Mouse (Mus musculus) heart, adult 2 months (tissue): ENCODE measurements around the gene Ezr. TPM values are rescaled to one million over a fixed set of nuclear protein-coding genes. Genes with fewer than 3 reads are reported as not detected.
A peak's percentile ranks its signal among the peaks of the same experiment; 100 is the strongest.
"Not testable (repeated sequence)": the region's sequence is repeated elsewhere in the genome, so short reads cannot be mapped to it uniquely, and the experiment has no call there.

Experiments
- DNase-seq, 2 experiments: peaks; one replicate each; pipeline ENCODE4 v3.0.0; 2021
- H3K27ac ChIP-seq: fragments of 200-600 bp; 2 replicates; pipeline ENCODE4 v1.8.1; 2022
- H3K27me3 ChIP-seq: fragments of 200-500 bp; 2 replicates; pipeline ENCODE4 v1.6.1; 2012; ENCODE audit warnings: mild to moderate bottlenecking, low read length, inconsistent platforms, mixed read lengths; ENCODE audit not compliant: control insufficient read depth, insufficient read depth
- H3K36me3 ChIP-seq: fragments of 200-500 bp; 2 replicates; pipeline ENCODE4 v1.6.1; 2012; ENCODE audit warnings: low read length, inconsistent platforms; ENCODE audit not compliant: control insufficient read depth, insufficient read depth
- H3K4me1 ChIP-seq: fragments of 200-500 bp; 2 replicates; pipeline ENCODE4 v1.6.1; 2011; ENCODE audit warnings: low read length; ENCODE audit not compliant: control insufficient read depth, insufficient read depth
- H3K4me3 ChIP-seq: fragments of 200-600 bp; 2 replicates; pipeline ENCODE4 v1.8.1; 2022
- H3K79me2 ChIP-seq: fragments of 200-500 bp; replicated peaks from 2 replicates; pipeline ENCODE4 v1.6.1; 2012; ENCODE audit warnings: mild to moderate bottlenecking, inconsistent platforms, low read length, moderate library complexity, mixed read lengths; ENCODE audit not compliant: control insufficient read depth, insufficient read depth
- H3K9ac ChIP-seq: fragments of 200-500 bp; 2 replicates; pipeline ENCODE4 v1.6.1; 2012; ENCODE audit warnings: low read depth, mild to moderate bottlenecking, control low read depth, inconsistent platforms, low read length, mixed read lengths
- CTCF ChIP-seq: fragments of 200-600 bp; IDR thresholded peaks from 2 replicates; pipeline ENCODE4 v1.8.1; 2022; ENCODE audit warnings: antibody characterized with exemption, mild to moderate bottlenecking, moderate library complexity
- WGBS: fragments of 180-500 bp; shearing (Covaris S2); methylation state at CpG from one replicate; pipeline ENCODE4 v1.1.7; 2018; 5-methylcytosine and 5-hydroxymethylcytosine counted together
- intact Hi-C: fragments of 180-260 bp; cut with DNase I; formaldehyde crosslinking; loops from one replicate; pipeline ENCODE4 v1.15.1; 2025
- polyA plus RNA-seq: library from polyadenylated mRNA; depleted of rRNA; stranded (reverse); fragments of >200 nt; gene quantifications from 2 replicates; pipeline ENCODE4 v1.2.3, GENCODE M21; 2012
- total RNA-seq, 2 experiments: library from RNA; stranded (reverse); gene quantifications; 2 replicates each; pipeline ENCODE4 v1.2.3; 2021

Ezr gene
- total and polyA plus RNA-seq, 3 experiments = 24.2 to 35.7 (median 33.4) TPM

- H3K4me1 ChIP-seq, H3K4me3 ChIP-seq, H3K36me3 ChIP-seq, H3K27me3 ChIP-seq, intact Hi-C loops, H3K79me2 ChIP-seq, DNase-seq, H3K27ac ChIP-seq, H3K9ac ChIP-seq: not testable (repeated sequence)
- 0% methylated on average over 2 of the region's 8 CpGs for WGBS
These were observed 79.9 kb downstream of the Ezr start for GRCm38 (mm10) chr17:6702625-6703221.

GRCm38 (mm10) chr17:6700077-6700476, 82.5 kb downstream of the Ezr start:
- H3K4me1 ChIP-seq, H3K27me3 ChIP-seq, H3K79me2 ChIP-seq, DNase-seq, H3K9ac ChIP-seq, H3K27ac ChIP-seq, intact Hi-C loops, H3K4me3 ChIP-seq, H3K36me3 ChIP-seq: not testable (repeated sequence)
- 53% methylated on average over 4 of the region's 7 CpGs for WGBS

- H3K4me3 ChIP-seq, H3K27me3 ChIP-seq, H3K27ac ChIP-seq, DNase-seq, intact Hi-C loops, H3K36me3 ChIP-seq, H3K4me1 ChIP-seq, H3K79me2 ChIP-seq, H3K9ac ChIP-seq: not testable (repeated sequence)
- 43% methylated on average over 8 of the region's 9 CpGs for WGBS
These were observed 83.1 kb downstream of the Ezr start for GRCm38 (mm10) chr17:6699502-6699901.

GRCm38 (mm10) chr17:6697224-6697775, 85.3 kb downstream of the Ezr start:
- H3K27me3 ChIP-seq, intact Hi-C loops, H3K4me3 ChIP-seq, H3K36me3 ChIP-seq, H3K4me1 ChIP-seq, H3K27ac ChIP-seq, H3K9ac ChIP-seq, H3K79me2 ChIP-seq: not testable (repeated sequence)
- peak; percentile 66 for TF ChIP-seq CTCF
- 31% methylated on average over 4 of the region's 4 CpGs for WGBS
- peak; percentile 48 to 56 for DNase-seq

GRCm38 (mm10) chr17:6696521-6696920, 86.1 kb downstream of the Ezr start:
- H3K4me3 ChIP-seq, H3K36me3 ChIP-seq, H3K79me2 ChIP-seq, H3K9ac ChIP-seq, H3K27ac ChIP-seq, intact Hi-C loops, DNase-seq, H3K4me1 ChIP-seq, H3K27me3 ChIP-seq: not testable (repeated sequence)
- WGBS = 61% methylated on average over 8 of the region's 8 CpGs

GRCm38 (mm10) chr17:6695712-6696111, 86.9 kb downstream of the Ezr start:
- WGBS = 67% methylated on average over 9 of the region's 9 CpGs
- intact Hi-C loops = not testable (repeated sequence)

GRCm38 (mm10) chr17:6691596-6691995, 91.0 kb downstream of the Ezr start:
- intact Hi-C loops, H3K36me3 ChIP-seq, H3K4me3 ChIP-seq, H3K79me2 ChIP-seq, H3K9ac ChIP-seq, H3K27ac ChIP-seq, H3K4me1 ChIP-seq, H3K27me3 ChIP-seq: not testable (repeated sequence)
- TF ChIP-seq CTCF = peak; percentile 82
- WGBS = 5% methylated on average over 2 of the region's 2 CpGs
- peak; percentile 80 to 88 for DNase-seq

More at GRCm38 (mm10) chr17:6695712-6696111, 86.9 kb downstream of the Ezr start:
- DNase-seq, H3K27me3 ChIP-seq, H3K27ac ChIP-seq, H3K4me3 ChIP-seq, H3K36me3 ChIP-seq, H3K9ac ChIP-seq, H3K4me1 ChIP-seq, H3K79me2 ChIP-seq: not testable (repeated sequence)

- H3K27ac ChIP-seq, intact Hi-C loops, H3K4me3 ChIP-seq, H3K4me1 ChIP-seq, H3K9ac ChIP-seq, H3K79me2 ChIP-seq, H3K36me3 ChIP-seq, DNase-seq, H3K27me3 ChIP-seq: not testable (repeated sequence)
- 93% methylated on average over 3 of the region's 4 CpGs for WGBS
These were observed 93.2 kb downstream of the Ezr start for GRCm38 (mm10) chr17:6689344-6689743.
